Mouse (Mus musculus) heart, embryonic 12.5 days (tissue): ENCODE measurements around the gene 1700030K09Rik. TPM values are rescaled to one million over a fixed set of nuclear protein-coding genes. Genes with fewer than 3 reads are reported as not detected.
A peak's percentile ranks its signal among the peaks of the same experiment; 100 is the strongest.

Experiments used
- ATAC-seq: fragments of 200-750 bp; cut with Nextera tagmentation; 2 replicates; pipeline ENCODE4 v1.8.0; 2017; ENCODE audit warnings: moderate TSS enrichment, moderate library complexity; ENCODE audit not compliant: insufficient number of reproducible peaks, low FRiP score
- H3K27ac ChIP-seq: fragments of 300-500 bp; sonication (generic); 2 replicates; pipeline ENCODE4 v1.5.1; 2016; ENCODE audit warnings: mild to moderate bottlenecking, moderate library complexity; ENCODE audit not compliant: poor library complexity, severe bottlenecking
- H3K27me3 ChIP-seq: fragments of 300-500 bp; sonication (generic); replicated peaks from 2 replicates; pipeline ENCODE4 v1.6.1; 2016; ENCODE audit warnings: mild to moderate bottlenecking, moderate library complexity
- H3K36me3 ChIP-seq: fragments of 300-500 bp; sonication (generic); 2 replicates; pipeline ENCODE4 v1.6.1; 2016; ENCODE audit warnings: mild to moderate bottlenecking, moderate library complexity
- H3K4me1 ChIP-seq: fragments of 300-500 bp; sonication (generic); replicated peaks from 2 replicates; pipeline ENCODE4 v1.6.1; 2016; ENCODE audit warnings: mild to moderate bottlenecking
- H3K4me2 ChIP-seq: fragments of 300-500 bp; sonication (generic); 2 replicates; pipeline ENCODE4 v1.6.1; 2016; ENCODE audit warnings: mild to moderate bottlenecking, moderate library complexity
- H3K4me3 ChIP-seq: fragments of 300-500 bp; sonication (generic); 2 replicates; pipeline ENCODE4 v1.5.1; 2016; ENCODE audit warnings: mild to moderate bottlenecking
- H3K9ac ChIP-seq: fragments of 300-500 bp; sonication (generic); 2 replicates; pipeline ENCODE4 v1.6.1; 2016; ENCODE audit warnings: mild to moderate bottlenecking, moderate library complexity
- H3K9me3 ChIP-seq: fragments of 300-500 bp; sonication (generic); replicated peaks from 2 replicates; pipeline ENCODE4 v1.6.1; 2016; ENCODE audit warnings: mild to moderate bottlenecking, moderate library complexity
- WGBS: fragments of 180-500 bp; shearing (Covaris S2); methylation state at CpG from one replicate; pipeline ENCODE4 v1.1.7; 2016; 5-methylcytosine and 5-hydroxymethylcytosine counted together
- polyA plus RNA-seq: library from polyadenylated mRNA; unstranded; fragments of >200 nt; fragmentation: Nextera tagmentation; extraction: Ambion mirVana; gene quantifications from 2 replicates; pipeline ENCODE4 v1.2.1, GENCODE M21; 2016

1700030K09Rik gene
- polyA plus RNA-seq, 1 experiment from 2014 or later: 10.7 TPM

- ATAC-seq: no peak
- H3K27ac ChIP-seq: no peak overlapping the region
- no peak overlapping the region for H3K9ac ChIP-seq
- H3K9me3 ChIP-seq: no peaks in the 10 kb centered on the region
- H3K4me2 ChIP-seq: no peak overlapping the region
- no peaks in the 10 kb centered on the region for H3K27me3 ChIP-seq
- 70% methylated on average over 1 of the region's 1 CpGs for WGBS
- no peaks in the 10 kb centered on the region for H3K36me3 ChIP-seq
- no peak overlapping the region for H3K4me3 ChIP-seq
- peaks cover 29% of the 10 kb centered on the region for H3K4me1 ChIP-seq
These were observed 20.8 kb upstream of the 1700030K09Rik start for GRCm38 (mm10) chr8:72422926-72423325.

- Histone ChIP-seq H3K4me3 (no peak overlapping the region), H3K4me2 (no peak overlapping the region), H3K4me1 (peaks cover 3% of the 10 kb centered on the region; the same call in 1 of the 2 replicates), H3K27me3 (no peaks in the 10 kb centered on the region), H3K27ac (no peak overlapping the region), H3K36me3 (no peaks in the 10 kb centered on the region), H3K9me3 (no peaks in the 10 kb centered on the region), H3K9ac (no peak overlapping the region)
- ATAC-seq: no peak
- WGBS: 51% methylated on average over 13 of the region's 13 CpGs
These were observed 14.0 kb upstream of the 1700030K09Rik start for GRCm38 (mm10) chr8:72429676-72430075.

GRCm38 (mm10) chr8:72434952-72435351 lies 8.7 kb upstream of the 1700030K09Rik start:
- peaks cover 9% of the 10 kb centered on the region for H3K4me1 ChIP-seq
- H3K4me2 ChIP-seq: no peak overlapping the region
- H3K9me3 ChIP-seq: no peaks in the 10 kb centered on the region
- no peaks in the 10 kb centered on the region for H3K27me3 ChIP-seq
- H3K27ac ChIP-seq: peak overlapping the region; percentile 1; the same call in 1 of the 2 replicates
- WGBS: 12% methylated on average over 2 of the region's 2 CpGs
- peak; percentile 74; the same call in 1 of the 2 replicates for ATAC-seq
- no peak overlapping the region for H3K4me3 ChIP-seq
- H3K36me3 ChIP-seq: no peaks in the 10 kb centered on the region
- H3K9ac ChIP-seq: no peak overlapping the region

GRCm38 (mm10) chr8:72438248-72439015 lies 5.2 kb upstream of the 1700030K09Rik start:
- ATAC-seq: no peak
- Histone ChIP-seq H3K4me2 (no peak overlapping the region), H3K4me1 (peaks cover 9% of the 10 kb centered on the region), H3K9me3 (no peaks in the 10 kb centered on the region), H3K36me3 (no peaks in the 10 kb centered on the region), H3K27me3 (no peaks in the 10 kb centered on the region), H3K9ac (no peak overlapping the region), H3K4me3 (no peak overlapping the region), H3K27ac (no peak overlapping the region)
- 71% methylated on average over 8 of the region's 8 CpGs for whole genome bisulfite sequencing

GRCm38 (mm10) chr8:72443994-72444350 lies 292 bp downstream of the 1700030K09Rik start:
- H3K27me3 ChIP-seq: no peaks in the 10 kb centered on the region
- peaks cover 20% of the 10 kb centered on the region for H3K36me3 ChIP-seq
- H3K9me3 ChIP-seq: no peaks in the 10 kb centered on the region
- WGBS: 42% methylated on average over 6 of the region's 6 CpGs
- H3K27ac ChIP-seq: no peak overlapping the region; the same call in 1 of the 2 replicates
- peak; percentile 30 for ATAC-seq
- peak overlapping the region; percentile 75 for H3K9ac ChIP-seq
- H3K4me2 ChIP-seq: peak overlapping the region; percentile 70
- H3K4me1 ChIP-seq: no peaks in the 10 kb centered on the region
- H3K4me3 ChIP-seq: peak overlapping the region; percentile 54

- H3K36me3 ChIP-seq: peaks cover 31% of the 10 kb centered on the region
- no peaks in the 10 kb centered on the region for H3K27me3 ChIP-seq
- no peak overlapping the region for H3K4me3 ChIP-seq
- H3K9ac ChIP-seq: no peak overlapping the region
- H3K27ac ChIP-seq: no peak overlapping the region
- no peak for ATAC-seq
- H3K4me2 ChIP-seq: no peak overlapping the region
- H3K9me3 ChIP-seq: no peaks in the 10 kb centered on the region
- H3K4me1 ChIP-seq: no peaks in the 10 kb centered on the region
- WGBS: 93% methylated on average over 6 of the region's 6 CpGs
These were observed 1.4 kb downstream of the 1700030K09Rik start for GRCm38 (mm10) chr8:72445071-72445470.

GRCm38 (mm10) chr8:72451516-72451915 lies 7.8 kb downstream of the 1700030K09Rik start:
- H3K4me3 ChIP-seq: no peak overlapping the region
- H3K4me1 ChIP-seq: 0 out of 2 replicates have a peak, but pooled peaks cover 5% of the 10 kb centered on the region
- WGBS: 69% methylated on average over 8 of the region's 8 CpGs
- no peak overlapping the region for H3K9ac ChIP-seq
- no peak overlapping the region for H3K4me2 ChIP-seq
- H3K27me3 ChIP-seq: no peaks in the 10 kb centered on the region
- no peak for ATAC-seq
- peaks cover 6% of the 10 kb centered on the region for H3K9me3 ChIP-seq
- H3K27ac ChIP-seq: no peak overlapping the region
- peaks cover 74% of the 10 kb centered on the region for H3K36me3 ChIP-seq

GRCm38 (mm10) chr8:72453904-72454303 lies 10.2 kb downstream of the 1700030K09Rik start:
- H3K36me3 ChIP-seq: peaks cover 69% of the 10 kb centered on the region
- 0 out of 2 replicates have a peak, but pooled peaks cover 5% of the 10 kb centered on the region for H3K4me1 ChIP-seq
- ATAC-seq: no peak
- H3K4me2 ChIP-seq: no peak overlapping the region
- H3K9ac ChIP-seq: no peak overlapping the region
- H3K9me3 ChIP-seq: peaks cover 6% of the 10 kb centered on the region
- 94% methylated on average over 2 of the region's 2 CpGs for WGBS
- no peaks in the 10 kb centered on the region for H3K27me3 ChIP-seq
- H3K27ac ChIP-seq: no peak overlapping the region
- no peak overlapping the region for H3K4me3 ChIP-seq

- H3K27me3 ChIP-seq: no peaks in the 10 kb centered on the region
These were observed 11.6 kb downstream of the 1700030K09Rik start for GRCm38 (mm10) chr8:72455317-72455716.

GRCm38 (mm10) chr8:72457806-72458205 lies 14.1 kb downstream of the 1700030K09Rik start:
- no peak overlapping the region for H3K4me2 ChIP-seq
- WGBS: 80% methylated on average over 3 of the region's 3 CpGs
- H3K27ac ChIP-seq: no peak overlapping the region
- no peak overlapping the region for H3K4me3 ChIP-seq
- H3K4me1 ChIP-seq: 0 out of 2 replicates have a peak, but pooled peaks cover 5% of the 10 kb centered on the region
- H3K9me3 ChIP-seq: peaks cover 6% of the 10 kb centered on the region
- peaks cover 71% of the 10 kb centered on the region for H3K36me3 ChIP-seq
- H3K9ac ChIP-seq: no peak overlapping the region
- no peaks in the 10 kb centered on the region for H3K27me3 ChIP-seq
- ATAC-seq: no peak

More at GRCm38 (mm10) chr8:72455317-72455716, 11.6 kb downstream of the 1700030K09Rik start:
- H3K27ac ChIP-seq: no peak overlapping the region
- H3K9me3 ChIP-seq: peaks cover 6% of the 10 kb centered on the region
- no peak overlapping the region for H3K4me3 ChIP-seq
- ATAC-seq: no peak
- peaks cover 68% of the 10 kb centered on the region for H3K36me3 ChIP-seq
- H3K4me2 ChIP-seq: no peak overlapping the region
- WGBS: 58% methylated on average over 4 of the region's 4 CpGs
- 0 out of 2 replicates have a peak, but pooled peaks cover 5% of the 10 kb centered on the region for H3K4me1 ChIP-seq
- H3K9ac ChIP-seq: no peak overlapping the region

- ATAC-seq: no peak
These were observed 14.8 kb downstream of the 1700030K09Rik start for GRCm38 (mm10) chr8:72458457-72458856.

More at GRCm38 (mm10) chr8:72458457-72458856, 14.8 kb downstream of the 1700030K09Rik start:
- H3K9ac ChIP-seq: no peak overlapping the region
- no peak overlapping the region for H3K4me3 ChIP-seq
- 0 out of 2 replicates have a peak, but pooled peaks cover 5% of the 10 kb centered on the region for H3K4me1 ChIP-seq
- no peaks in the 10 kb centered on the region for H3K27me3 ChIP-seq
- no peak overlapping the region for H3K4me2 ChIP-seq
- peaks cover 71% of the 10 kb centered on the region for H3K36me3 ChIP-seq
- 78% methylated on average over 6 of the region's 6 CpGs for WGBS
- H3K27ac ChIP-seq: no peak overlapping the region
- H3K9me3 ChIP-seq: peaks cover 6% of the 10 kb centered on the region
